Mouse (Mus musculus): Measurements from ENCODE around the gene Olfr547.
"Not testable (repeated sequence)": the region's sequence is repeated elsewhere in the genome, so short reads cannot be mapped to it uniquely, and the experiment has no call there.

GRCm38 (mm10) chr7:102494416-102494815, 40.1 kb upstream of the Olfr547 start:
- TF ChIP-seq POLR2A, CTCF (IDR thresholded peaks at IDR 0.05; ENCODE audit: insufficient read depth, low read depth, low read length): not testable (repeated sequence)
